Mouse (Mus musculus): ENCODE measurements around the gene 2610042L04Rik.
"Not testable (repeated sequence)": the region's sequence is repeated elsewhere in the genome, so short reads cannot be mapped to it uniquely, and the experiment has no call there.

The 2610042L04Rik gene

GRCm38 (mm10) chr14:4334476-4335080 is at the start of gene 2610042L04Rik:
Gene 2610042L04Rik, plus strand, starts transcription at chr14:4334763.
- TF ChIP-seq GATA4 (IDR thresholded peaks at IDR 0.05; ENCODE audit: insufficient replicate concordance, low read length), result not testable (repeated sequence)

DNA sequence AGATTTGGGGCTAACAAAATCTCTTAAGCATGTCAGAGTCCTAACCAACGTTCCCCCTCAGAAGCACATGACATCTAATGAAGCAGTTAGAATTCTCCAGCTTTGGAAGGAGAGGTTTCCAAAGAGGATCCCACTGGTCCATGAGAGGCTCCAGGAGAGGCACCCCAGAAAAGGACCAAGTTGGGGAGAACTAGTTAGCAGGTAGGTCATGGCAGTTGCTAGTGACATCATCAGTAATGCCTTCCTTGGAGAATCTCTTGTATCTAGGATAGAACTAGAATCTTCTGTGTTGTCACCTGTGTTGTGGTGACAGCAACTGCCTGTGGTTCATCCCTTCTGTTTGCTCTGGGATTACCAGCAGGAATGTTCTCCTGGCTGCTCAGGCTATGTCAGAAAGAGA is 17.6 kb upstream of the 2610042L04Rik start, which contains the start of gene Gm3149:
Gene Gm3149, plus strand, starts transcription at position 301 of the 400 bp plus-strand sequence.
- TF ChIP-seq GATA4 (IDR thresholded peaks at IDR 0.05; ENCODE audit: insufficient replicate concordance, low read length), result not testable (repeated sequence)

GRCm38 (mm10) chr14:4397226-4397625 is 62.7 kb downstream of the 2610042L04Rik start, which contains the start of gene Gm3159:
Gene Gm3159, plus strand, starts transcription at chr14:4397526.
- not testable (repeated sequence) for TF ChIP-seq GATA4 (IDR thresholded peaks at IDR 0.05; ENCODE audit: insufficient replicate concordance, low read length)
